Mouse (Mus musculus) forebrain, embryonic 14.5 days (tissue): ENCODE data around the gene Dnajb3. TPM values are rescaled to one million over a fixed set of nuclear protein-coding genes. Genes with fewer than 3 reads are reported as not detected.

Source experiments
- ATAC-seq: fragments of 200-750 bp; cut with Nextera tagmentation; 2 replicates; pipeline ENCODE4 v1.8.0; 2017; ENCODE audit warnings: mild to moderate bottlenecking, moderate library complexity
- DNase-seq: peaks from one replicate; pipeline ENCODE4 v3.0.0-alpha.2; 2015; ENCODE audit warnings: low spot score
- H3K27ac ChIP-seq: fragments of 300-500 bp; sonication (generic); 2 replicates; pipeline ENCODE4 v1.5.1; 2014; ENCODE audit warnings: low read depth, mild to moderate bottlenecking, control low read depth, low read length, moderate library complexity
- H3K27me3 ChIP-seq: fragments of 300-500 bp; sonication (generic); replicated peaks from 2 replicates; pipeline ENCODE4 v1.6.1; 2014; ENCODE audit warnings: low read length, control low read depth, mixed read lengths; ENCODE audit not compliant: control insufficient read depth, insufficient read depth
- H3K36me3 ChIP-seq: fragments of 300-500 bp; sonication (generic); 2 replicates; pipeline ENCODE4 v1.6.1; 2014; ENCODE audit warnings: low read length, control low read depth; ENCODE audit not compliant: control insufficient read depth, insufficient read depth
- H3K4me1 ChIP-seq: fragments of 300-500 bp; sonication (generic); 2 replicates; pipeline ENCODE4 v1.6.1; 2014; ENCODE audit warnings: antibody characterized with exemption, low read length, control low read depth; ENCODE audit not compliant: control insufficient read depth, insufficient read depth
- H3K4me2 ChIP-seq: fragments of 300-500 bp; sonication (generic); 2 replicates; pipeline ENCODE4 v1.6.1; 2014; ENCODE audit warnings: mild to moderate bottlenecking, control low read depth, low read length
- H3K4me3 ChIP-seq: fragments of 300-500 bp; sonication (generic); 2 replicates; pipeline ENCODE4 v1.5.1; 2014; ENCODE audit warnings: low read depth, low read length, control low read depth
- H3K9ac ChIP-seq: fragments of 300-500 bp; sonication (generic); 2 replicates; pipeline ENCODE4 v1.6.1; 2014; ENCODE audit warnings: mild to moderate bottlenecking, low read length, control low read depth, moderate library complexity
- H3K9me3 ChIP-seq: fragments of 300-500 bp; sonication (generic); replicated peaks from 2 replicates; pipeline ENCODE4 v1.6.1; 2016; ENCODE audit warnings: low read length, control low read depth, mixed read lengths; ENCODE audit not compliant: control insufficient read depth
- WGBS: fragments of 180-500 bp; shearing (Covaris S2); extraction: QIAGEN DNeasy Blood & Tissue Kit; methylation state at CpG from one replicate; pipeline ENCODE4 v1.1.7; 2014; 5-methylcytosine and 5-hydroxymethylcytosine counted together
- polyA plus RNA-seq: library from polyadenylated mRNA; unstranded; fragments of >200 nt; fragmentation: Nextera tagmentation; extraction: Ambion mirVana; gene quantifications from 2 replicates; pipeline ENCODE4 v1.2.1, GENCODE M21; 2014

Gene Dnajb3
- polyA plus RNA-seq, 1 experiment from 2014 or later: 14.4 TPM

DNA sequence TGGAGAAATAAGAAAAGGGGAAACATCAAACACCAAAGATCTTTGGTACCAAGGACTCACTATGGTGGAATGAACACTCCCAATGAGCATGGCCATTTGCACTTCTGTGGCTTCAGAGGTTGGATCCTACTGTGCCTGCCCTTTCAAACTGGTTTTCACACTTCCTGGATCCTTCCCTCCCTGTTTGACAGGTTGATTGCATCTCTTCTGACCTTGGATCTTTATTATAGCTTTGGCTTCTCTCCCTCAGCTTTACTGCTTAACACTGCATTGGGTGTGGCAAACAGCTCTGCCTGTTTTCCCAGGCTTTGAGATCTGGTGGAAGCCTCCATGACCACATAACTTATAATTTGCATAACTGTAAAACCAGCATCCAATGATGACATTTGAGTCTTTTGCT lies 14.8 kb upstream of the Dnajb3 start:
- H3K27ac ChIP-seq: no peak overlapping the region
- no peak overlapping the region for H3K4me2 ChIP-seq
- H3K36me3 ChIP-seq: no peaks in the 10 kb centered on the region
- H3K27me3 ChIP-seq: no peaks in the 10 kb centered on the region
- ATAC-seq: no peak
- no peak overlapping the region for H3K9ac ChIP-seq
- no peaks in the 10 kb centered on the region for H3K4me1 ChIP-seq
- H3K9me3 ChIP-seq: peaks cover 14% of the 10 kb centered on the region
- no peak overlapping the region for H3K4me3 ChIP-seq
- DNase-seq: no peak

DNA sequence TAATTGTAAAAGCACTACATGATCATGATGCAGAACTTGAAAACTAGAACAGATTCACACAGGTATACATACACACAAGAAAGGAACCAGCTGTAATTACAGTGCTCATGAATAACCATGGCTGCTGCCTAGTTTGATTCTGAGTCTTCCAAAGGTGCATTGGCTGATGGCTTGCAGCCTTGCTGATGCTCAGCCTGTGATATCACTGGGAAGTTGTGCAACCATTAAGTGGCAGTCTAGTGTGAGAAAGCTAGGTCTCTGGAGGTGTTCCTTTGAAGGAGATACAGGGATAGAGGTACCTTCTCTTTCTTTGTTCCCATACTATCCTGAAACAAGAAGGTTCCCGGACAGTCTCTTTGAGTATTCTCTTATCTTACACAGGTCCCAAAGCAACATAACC lies 13.5 kb upstream of the Dnajb3 start:
- Histone ChIP-seq H3K4me3 (no peak overlapping the region), H3K27me3 (no peaks in the 10 kb centered on the region), H3K9ac (no peak overlapping the region), H3K36me3 (no peaks in the 10 kb centered on the region), H3K4me1 (no peaks in the 10 kb centered on the region), H3K4me2 (no peak overlapping the region), H3K9me3 (peaks cover 24% of the 10 kb centered on the region), H3K27ac (no peak overlapping the region)
- DNase-seq (no peak), ATAC-seq (no peak)
- WGBS: 27% methylated on average over 1 of the region's 1 CpGs

DNA sequence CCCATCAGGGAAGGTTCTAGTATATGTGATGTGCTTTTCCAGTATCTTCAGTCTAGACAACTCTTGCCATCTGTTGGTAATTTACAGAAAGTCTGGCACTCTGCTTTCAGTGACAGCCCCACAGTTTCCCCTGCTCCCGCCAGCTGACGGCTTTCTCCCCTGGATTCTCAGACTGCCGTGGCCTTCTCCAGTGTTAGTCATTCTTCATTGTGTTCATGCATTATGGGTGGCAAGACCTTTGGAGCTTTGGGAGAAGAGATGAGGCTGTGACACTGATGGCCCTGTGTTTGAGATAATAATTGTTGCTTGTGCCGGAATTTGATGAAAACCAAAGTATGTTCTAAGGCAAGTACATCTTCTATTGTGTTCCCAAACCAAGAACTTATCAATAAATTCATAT lies 13.0 kb upstream of the Dnajb3 start:
- DNase-seq: no peak
- H3K4me1 ChIP-seq: no peaks in the 10 kb centered on the region
- ATAC-seq: no peak

DNA sequence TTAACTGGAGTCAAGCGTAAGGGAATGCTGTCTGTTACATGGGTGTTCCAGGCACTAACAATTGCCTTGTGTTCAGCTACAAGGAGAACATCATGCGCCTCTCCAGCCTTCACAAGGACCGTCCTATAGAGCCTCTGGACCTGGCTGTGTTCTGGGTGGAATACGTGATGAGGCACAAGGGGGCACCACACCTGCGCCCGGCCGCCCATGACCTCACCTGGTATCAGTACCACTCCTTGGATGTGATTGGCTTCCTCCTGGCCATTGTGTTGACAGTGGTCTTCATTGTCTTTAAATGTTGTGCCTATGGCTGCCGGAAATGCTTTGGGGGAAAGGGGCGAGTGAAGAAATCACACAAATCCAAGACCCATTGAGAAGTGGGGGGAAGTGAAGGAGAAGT lies 12.5 kb upstream of the Dnajb3 start:
- no peak for ATAC-seq
- DNase-seq: no peak
- 72% methylated on average over 9 of the region's 9 CpGs for WGBS
- Histone ChIP-seq H3K4me3 (no peak overlapping the region), H3K9ac (no peak overlapping the region), H3K9me3 (peaks cover 34% of the 10 kb centered on the region), H3K27ac (no peak overlapping the region), H3K4me1 (no peaks in the 10 kb centered on the region), H3K4me2 (no peak overlapping the region), H3K27me3 (no peaks in the 10 kb centered on the region), H3K36me3 (no peaks in the 10 kb centered on the region)

More for the DNA sequence above, 13.0 kb upstream of the Dnajb3 start:
- Histone ChIP-seq H3K27me3 (no peaks in the 10 kb centered on the region), H3K9me3 (peaks cover 29% of the 10 kb centered on the region), H3K9ac (no peak overlapping the region), H3K36me3 (no peaks in the 10 kb centered on the region), H3K4me3 (no peak overlapping the region), H3K4me2 (no peak overlapping the region), H3K27ac (no peak overlapping the region)
- WGBS: 52% methylated on average over 4 of the region's 4 CpGs

DNA sequence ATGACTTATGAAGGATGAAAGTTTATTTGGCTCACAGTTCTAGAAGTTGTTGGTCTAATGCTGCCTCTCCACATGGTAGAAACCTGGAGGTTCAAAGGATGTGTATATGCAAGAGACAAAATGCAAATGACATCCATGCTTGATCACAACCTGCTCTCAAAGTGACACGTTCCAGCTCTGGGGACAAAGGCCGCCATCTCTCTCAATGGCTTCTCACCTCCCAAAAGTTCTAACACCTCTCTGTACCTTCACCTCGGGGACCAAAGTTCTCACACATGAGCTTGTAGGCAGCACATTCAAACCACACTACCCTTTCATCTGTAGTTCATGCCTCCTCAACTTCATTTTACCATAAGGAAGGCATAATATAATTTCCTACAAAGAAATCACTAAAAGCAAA lies 12.0 kb upstream of the Dnajb3 start:
- no peaks in the 10 kb centered on the region for H3K4me1 ChIP-seq
- ATAC-seq (no peak), DNase-seq (peak; percentile 1)
- no peaks in the 10 kb centered on the region for H3K36me3 ChIP-seq
- H3K4me2 ChIP-seq: no peak overlapping the region
- WGBS: 43% methylated on average over 3 of the region's 3 CpGs
- peaks cover 39% of the 10 kb centered on the region for H3K9me3 ChIP-seq
- H3K27me3 ChIP-seq: no peaks in the 10 kb centered on the region
- H3K4me3 ChIP-seq: no peak overlapping the region
- no peak overlapping the region for H3K27ac ChIP-seq
- no peak overlapping the region for H3K9ac ChIP-seq

DNA sequence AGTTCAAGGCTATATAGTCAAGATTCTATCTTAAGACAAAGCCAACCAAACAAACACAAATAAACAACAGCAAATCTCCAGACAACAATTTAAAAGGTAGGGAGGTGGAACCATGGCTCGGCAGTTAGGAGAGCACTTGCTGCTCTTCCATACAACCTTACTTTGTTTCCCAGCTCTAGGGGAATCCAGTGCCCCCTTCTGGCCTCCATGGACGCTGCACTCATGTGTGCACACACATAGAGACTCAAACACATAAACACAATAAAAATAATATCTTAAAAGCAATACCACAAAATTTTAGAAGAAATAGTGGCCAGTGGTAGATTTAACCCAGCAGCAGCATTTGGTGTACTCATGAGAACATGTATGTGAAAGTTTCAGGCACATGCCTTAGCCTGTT lies 11.6 kb upstream of the Dnajb3 start:
- H3K9me3 ChIP-seq: peaks cover 41% of the 10 kb centered on the region
- H3K9ac ChIP-seq: no peak overlapping the region
- WGBS: 64% methylated on average over 2 of the region's 2 CpGs
- no peak overlapping the region for H3K4me2 ChIP-seq
- DNase-seq (no peak), ATAC-seq (no peak)
- H3K4me1 ChIP-seq: no peaks in the 10 kb centered on the region
- H3K4me3 ChIP-seq: no peak overlapping the region
- H3K27ac ChIP-seq: no peak overlapping the region
- H3K36me3 ChIP-seq: no peaks in the 10 kb centered on the region
- H3K27me3 ChIP-seq: no peaks in the 10 kb centered on the region

DNA sequence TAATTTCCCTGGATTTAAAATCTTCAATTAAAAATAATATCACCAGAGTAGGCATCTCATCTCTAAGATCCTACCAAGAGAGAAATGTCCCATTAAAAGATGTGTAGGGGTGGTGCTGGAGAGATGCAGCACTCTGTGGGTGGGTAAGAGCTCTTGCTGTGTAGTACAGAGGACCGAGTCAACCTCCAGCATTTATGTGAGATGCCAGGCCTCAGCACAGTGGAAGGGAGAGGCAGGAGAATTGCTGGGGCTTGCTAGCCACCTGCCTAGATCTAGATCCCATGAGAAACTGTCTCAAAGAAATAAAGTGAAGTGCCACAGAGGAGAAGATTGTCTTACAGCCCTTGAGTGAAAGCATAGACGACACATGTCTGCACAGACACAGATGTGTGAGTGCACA lies 11.0 kb upstream of the Dnajb3 start:
- WGBS: 57% methylated on average over 2 of the region's 2 CpGs

DNA sequence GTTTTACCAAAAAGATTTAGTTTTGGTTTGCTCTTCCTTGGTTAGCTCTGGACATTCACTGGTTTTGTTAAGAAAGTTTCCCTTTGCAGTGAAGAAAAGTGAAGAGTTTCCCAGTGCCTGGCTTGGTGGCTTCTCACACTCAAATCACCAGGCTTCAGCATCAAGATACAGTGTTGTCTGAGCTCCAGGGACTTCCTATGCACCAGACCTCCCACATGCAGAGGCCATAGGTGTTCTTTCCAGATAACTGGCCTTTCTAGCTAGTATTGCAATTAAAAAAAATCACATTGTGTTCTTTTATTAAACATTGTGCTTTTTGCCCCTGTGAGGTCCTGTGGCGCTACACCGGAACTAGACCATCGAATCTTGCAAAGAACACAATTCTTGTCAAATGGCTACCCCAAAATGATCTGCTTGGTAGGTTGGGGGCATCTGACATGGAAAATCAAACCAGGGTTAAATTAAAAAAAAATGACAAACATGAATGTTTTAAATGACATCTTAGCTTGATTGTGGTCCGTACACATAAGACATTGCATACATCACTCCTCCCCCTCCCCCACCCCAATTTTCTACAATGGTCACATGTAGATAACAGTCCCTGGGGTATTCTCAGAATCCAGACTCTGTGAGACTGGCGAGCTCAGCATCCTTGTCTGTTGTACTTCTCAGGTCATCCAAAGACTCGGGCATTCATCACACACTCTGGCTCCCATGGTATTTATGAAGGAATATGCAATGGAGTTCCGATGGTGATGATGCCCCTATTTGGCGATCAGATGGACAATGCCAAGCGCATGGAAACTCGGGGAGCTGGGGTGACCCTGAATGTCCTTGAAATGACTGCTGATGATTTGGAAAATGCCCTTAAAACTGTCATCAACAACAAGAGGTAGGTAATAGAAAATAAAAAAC lies 10.1 kb upstream of the Dnajb3 start:
- H3K9ac ChIP-seq: no peak overlapping the region
- WGBS: 72% methylated on average over 10 of the region's 10 CpGs
- H3K9me3 ChIP-seq: peaks cover 48% of the 10 kb centered on the region

More for the DNA sequence above, 11.0 kb upstream of the Dnajb3 start:
- H3K27me3 ChIP-seq: no peaks in the 10 kb centered on the region
- no peak overlapping the region for H3K27ac ChIP-seq
- peaks cover 45% of the 10 kb centered on the region for H3K9me3 ChIP-seq
- ATAC-seq: no peak
- H3K36me3 ChIP-seq: no peaks in the 10 kb centered on the region
- DNase-seq: peak; percentile 2
- H3K4me2 ChIP-seq: no peak overlapping the region
- no peak overlapping the region for H3K4me3 ChIP-seq
- no peaks in the 10 kb centered on the region for H3K4me1 ChIP-seq
- H3K9ac ChIP-seq: no peak overlapping the region

DNA sequence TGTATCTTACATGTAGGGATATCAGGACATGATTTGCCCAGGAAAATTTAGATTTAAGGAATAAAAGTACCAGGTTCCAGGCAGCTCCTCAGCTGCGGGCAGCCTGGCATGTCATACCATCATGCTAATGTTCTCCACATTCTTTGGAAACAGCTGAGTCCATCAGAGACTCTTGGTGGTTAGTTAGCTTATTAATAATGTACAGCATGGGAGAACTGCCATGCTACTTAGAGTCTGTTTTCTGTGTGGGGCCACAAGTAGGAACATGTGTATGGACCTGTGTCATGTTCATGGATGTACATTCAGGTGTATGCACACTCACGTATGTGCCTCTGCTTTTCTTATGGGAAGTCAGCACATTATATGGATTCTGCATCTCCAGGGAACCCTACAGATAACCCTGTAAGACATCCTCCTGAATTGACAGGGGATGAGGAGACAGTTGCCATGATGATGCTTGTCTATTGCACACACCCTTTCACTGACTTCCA lies 8.9 kb upstream of the Dnajb3 start:
- Histone ChIP-seq H3K4me2 (no peak overlapping the region), H3K4me3 (no peak overlapping the region), H3K27ac (no peak overlapping the region), H3K36me3 (no peaks in the 10 kb centered on the region), H3K27me3 (no peaks in the 10 kb centered on the region), H3K4me1 (no peaks in the 10 kb centered on the region), H3K9me3 (peaks cover 51% of the 10 kb centered on the region), H3K9ac (no peak overlapping the region)
- 78% methylated on average over 2 of the region's 2 CpGs for WGBS
- DNase-seq (peak; percentile 0), ATAC-seq (no peak)

More for the DNA sequence above, 10.1 kb upstream of the Dnajb3 start:
- no peak for ATAC-seq
- Histone ChIP-seq H3K4me1 (no peaks in the 10 kb centered on the region), H3K36me3 (no peaks in the 10 kb centered on the region), H3K4me2 (no peak overlapping the region), H3K27me3 (no peaks in the 10 kb centered on the region), H3K27ac (no peak overlapping the region), H3K4me3 (no peak overlapping the region)
- peak; percentile 5 for DNase-seq
